Mouse (Mus musculus) lung, postnatal 0 days (tissue): ENCODE measurements around the gene Cdh13. TPM values are rescaled to one million over a fixed set of nuclear protein-coding genes. Genes with fewer than 3 reads are reported as not detected.

Experiments
- ATAC-seq: fragments of 200-750 bp; cut with Nextera tagmentation; 2 replicates; pipeline ENCODE4 v1.8.0; 2017; ENCODE audit warnings: moderate library complexity
- DNase-seq: peaks from one replicate; pipeline ENCODE4 v3.0.0-alpha.2; 2016; ENCODE audit warnings: low spot score
- H3K27ac ChIP-seq: fragments of 300-500 bp; sonication (generic); 2 replicates; pipeline ENCODE4 v1.5.1; 2014; ENCODE audit warnings: antibody characterized with exemption, mild to moderate bottlenecking, low read length, mixed read lengths
- H3K27me3 ChIP-seq: fragments of 300-500 bp; sonication (generic); replicated peaks from 2 replicates; pipeline ENCODE4 v1.6.1; 2014; ENCODE audit warnings: low read length, mixed read lengths; ENCODE audit not compliant: insufficient read depth
- H3K36me3 ChIP-seq: fragments of 300-500 bp; sonication (generic); 2 replicates; pipeline ENCODE4 v1.6.1; 2014; ENCODE audit warnings: low read length, mixed read lengths; ENCODE audit not compliant: insufficient read depth
- H3K4me1 ChIP-seq: fragments of 300-500 bp; sonication (generic); 2 replicates; pipeline ENCODE4 v1.6.1; 2014; ENCODE audit warnings: antibody characterized with exemption, low read depth, low read length, mixed read lengths; ENCODE audit not compliant: insufficient read depth
- H3K4me2 ChIP-seq: fragments of 300-500 bp; sonication (generic); replicated peaks from 2 replicates; pipeline ENCODE4 v1.6.1; 2014; ENCODE audit warnings: low read depth, mild to moderate bottlenecking, low read length, moderate library complexity, mixed read lengths
- H3K4me3 ChIP-seq: fragments of 300-500 bp; sonication (generic); 2 replicates; pipeline ENCODE4 v1.5.1; 2014; ENCODE audit warnings: low read depth, low read length
- H3K9ac ChIP-seq: fragments of 300-500 bp; sonication (generic); replicated peaks from 2 replicates; pipeline ENCODE4 v1.6.1; 2014; ENCODE audit warnings: low read depth, mild to moderate bottlenecking
- H3K9me3 ChIP-seq: fragments of 300-500 bp; sonication (generic); 2 replicates; pipeline ENCODE4 v1.6.1; 2016; ENCODE audit warnings: low read length, mixed read lengths
- CTCF ChIP-seq: IDR thresholded peaks from 2 replicates; pipeline ENCODE4 v1.5.1; 2016; ENCODE audit warnings: antibody characterized with exemption, mild to moderate bottlenecking
- EP300 ChIP-seq: IDR thresholded peaks from 2 replicates; pipeline ENCODE4 v1.6.1; 2016; ENCODE audit warnings: antibody characterized with exemption, mild to moderate bottlenecking, control low read depth
- WGBS: fragments of 180-500 bp; shearing (Covaris S2); extraction: QIAGEN DNeasy Blood & Tissue Kit; methylation state at CpG from one replicate; pipeline ENCODE4 v1.1.7; 2014; 5-methylcytosine and 5-hydroxymethylcytosine counted together
- polyA plus RNA-seq: library from polyadenylated mRNA; unstranded; fragments of >200 nt; fragmentation: Nextera tagmentation; extraction: Ambion mirVana; gene quantifications from 2 replicates; pipeline ENCODE4 v1.2.1, GENCODE M21; 2015

Gene Cdh13
- polyA plus RNA-seq, 1 experiment from 2014 or later, result 8.6 TPM

GRCm38 (mm10) chr8:119180626-119181025, 897.1 kb downstream of the Cdh13 start:
- Histone ChIP-seq H3K9ac (no peak overlapping the region), H3K4me3 (no peak overlapping the region), H3K9me3 (no peaks in the 10 kb centered on the region), H3K4me2 (no peak overlapping the region), H3K27me3 (no peaks in the 10 kb centered on the region), H3K36me3 (no peaks in the 10 kb centered on the region), H3K4me1 (no peaks in the 10 kb centered on the region), H3K27ac (no peak overlapping the region)
- no peak for TF ChIP-seq EP300
- TF ChIP-seq CTCF, result no peak
- ATAC-seq, result peak; percentile 70
- 39% methylated on average over 13 of the region's 13 CpGs for WGBS
- peak; percentile 59 for DNase-seq

DNA sequence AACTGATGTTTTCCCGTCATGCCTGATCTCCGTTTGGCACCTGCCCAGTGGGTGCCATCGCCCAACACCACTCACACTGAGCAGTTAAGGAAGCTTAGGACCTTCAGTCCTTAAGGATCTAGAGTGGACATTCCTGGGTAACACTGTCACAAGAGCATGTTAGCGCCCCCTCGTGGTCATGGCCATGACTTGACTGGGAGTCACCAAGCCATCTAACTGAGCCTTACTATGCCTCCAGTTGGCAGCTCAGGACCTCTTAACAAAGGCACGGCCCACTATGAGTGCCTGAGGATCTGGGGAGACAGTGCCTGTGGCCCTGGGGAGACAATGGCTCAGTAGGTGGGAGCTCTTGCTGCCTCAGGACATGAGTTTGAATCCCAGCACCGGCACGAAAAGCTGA, 912.2 kb downstream of the Cdh13 start:
- Histone ChIP-seq H3K9ac (no peak overlapping the region), H3K4me2 (no peak overlapping the region), H3K4me3 (no peak overlapping the region), H3K27me3 (no peaks in the 10 kb centered on the region), H3K9me3 (no peaks in the 10 kb centered on the region), H3K4me1 (no peaks in the 10 kb centered on the region), H3K27ac (no peak overlapping the region), H3K36me3 (no peaks in the 10 kb centered on the region)
- 60% methylated on average over 8 of the region's 8 CpGs for WGBS
- DNase-seq, result peak; percentile 31
- ATAC-seq, result no peak; the same call in 1 of the 2 replicates
- TF ChIP-seq EP300 (no peak), CTCF (peak; percentile 69)

GRCm38 (mm10) chr8:119196486-119197150, 913.1 kb downstream of the Cdh13 start:
- H3K9me3 ChIP-seq, result no peaks in the 10 kb centered on the region
- no peaks in the 10 kb centered on the region for H3K36me3 ChIP-seq
- H3K9ac ChIP-seq, result no peak overlapping the region
- WGBS, result 60% methylated on average over 10 of the region's 10 CpGs
- H3K4me1 ChIP-seq, result no peaks in the 10 kb centered on the region
- DNase-seq (peak; percentile 38), ATAC-seq (no peak)
- no peak for TF ChIP-seq CTCF
- no peak for TF ChIP-seq EP300
- no peak overlapping the region for H3K4me2 ChIP-seq
- H3K27me3 ChIP-seq, result no peaks in the 10 kb centered on the region
- no peak overlapping the region for H3K27ac ChIP-seq
- H3K4me3 ChIP-seq, result no peak overlapping the region

GRCm38 (mm10) chr8:119208567-119208966, 925.0 kb downstream of the Cdh13 start:
- WGBS, result 86% methylated on average over 9 of the region's 9 CpGs
- TF ChIP-seq EP300 (no peak), CTCF (no peak)
- no peak for ATAC-seq

GRCm38 (mm10) chr8:119224547-119224946, 941.0 kb downstream of the Cdh13 start:
- Histone ChIP-seq H3K36me3 (no peaks in the 10 kb centered on the region), H3K27ac (no peak overlapping the region), H3K9ac (no peak overlapping the region), H3K4me2 (no peak overlapping the region), H3K9me3 (no peaks in the 10 kb centered on the region), H3K4me3 (no peak overlapping the region), H3K4me1 (no peaks in the 10 kb centered on the region), H3K27me3 (no peaks in the 10 kb centered on the region)
- DNase-seq (peak; percentile 25), ATAC-seq (no peak)
- TF ChIP-seq EP300 (no peak), CTCF (peak; percentile 74)
- WGBS, result 0% methylated on average over 1 of the region's 1 CpGs

More at GRCm38 (mm10) chr8:119208567-119208966, 925.0 kb downstream of the Cdh13 start:
- no peaks in the 10 kb centered on the region for H3K9me3 ChIP-seq
- H3K36me3 ChIP-seq, result no peaks in the 10 kb centered on the region
- no peak overlapping the region for H3K4me2 ChIP-seq
- no peaks in the 10 kb centered on the region for H3K27me3 ChIP-seq
- H3K4me3 ChIP-seq, result no peak overlapping the region
- no peak overlapping the region for H3K9ac ChIP-seq
- H3K27ac ChIP-seq, result no peak overlapping the region
- no peak for DNase-seq
- H3K4me1 ChIP-seq, result no peaks in the 10 kb centered on the region

DNA sequence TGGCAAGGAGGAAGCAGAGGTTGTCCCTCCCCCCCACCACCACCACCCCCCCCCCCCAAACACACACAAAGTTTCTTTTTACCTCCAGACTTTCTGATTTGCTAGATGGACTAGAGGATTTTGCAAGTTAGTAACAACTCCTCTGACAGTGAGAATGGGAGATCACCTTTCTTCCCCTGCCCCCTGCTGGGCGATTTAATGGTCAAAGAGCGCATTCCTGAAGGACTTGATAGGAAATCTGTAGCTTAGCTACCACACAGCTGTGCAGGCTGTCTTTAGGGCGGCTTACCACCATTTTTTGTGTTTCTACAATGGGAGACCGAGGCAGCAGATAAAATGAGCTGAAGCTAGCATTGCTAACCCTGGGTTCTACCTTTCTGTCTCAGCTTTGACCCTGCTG, 961.6 kb downstream of the Cdh13 start:
- Histone ChIP-seq H3K27me3 (no peaks in the 10 kb centered on the region), H3K36me3 (no peaks in the 10 kb centered on the region), H3K4me1 (no peaks in the 10 kb centered on the region), H3K27ac (no peak overlapping the region), H3K9me3 (no peaks in the 10 kb centered on the region), H3K4me3 (no peak overlapping the region), H3K9ac (no peak overlapping the region), H3K4me2 (no peak overlapping the region)
- 50% methylated on average over 4 of the region's 4 CpGs for whole genome bisulfite sequencing
- no peak for DNase-seq
- TF ChIP-seq EP300 (no peak), CTCF (no peak)
- ATAC-seq, result no peak
